Mouse (Mus musculus): ENCODE measurements around the gene 4930572O03Rik.
"Not testable (repeated sequence)": the region's sequence is repeated elsewhere in the genome, so short reads cannot be mapped to it uniquely, and the experiment has no call there.

GRCm38 (mm10) chr5:15652334-15652733 is 4.5 kb downstream of the 4930572O03Rik start:
- not testable (repeated sequence) for TF ChIP-seq CTCF (IDR thresholded peaks at IDR 0.05; ENCODE audit: extremely low read depth, insufficient read length, insufficient replicate concordance, low read depth, low read length); POLR2A (IDR thresholded peaks at IDR 0.05; ENCODE audit: low read depth, low read length)

Measured in small intestine, adult 2 months (tissue).